Mouse (Mus musculus): ENCODE measurements around the gene Sfrp5. TPM values are rescaled to one million over a fixed set of nuclear protein-coding genes. Genes with fewer than 3 reads are reported as not detected.

Gene Sfrp5
- polyA plus RNA-seq (2012; rRNA removed), result 6.6 and 7.4 TPM in 2 replicates

DNA sequence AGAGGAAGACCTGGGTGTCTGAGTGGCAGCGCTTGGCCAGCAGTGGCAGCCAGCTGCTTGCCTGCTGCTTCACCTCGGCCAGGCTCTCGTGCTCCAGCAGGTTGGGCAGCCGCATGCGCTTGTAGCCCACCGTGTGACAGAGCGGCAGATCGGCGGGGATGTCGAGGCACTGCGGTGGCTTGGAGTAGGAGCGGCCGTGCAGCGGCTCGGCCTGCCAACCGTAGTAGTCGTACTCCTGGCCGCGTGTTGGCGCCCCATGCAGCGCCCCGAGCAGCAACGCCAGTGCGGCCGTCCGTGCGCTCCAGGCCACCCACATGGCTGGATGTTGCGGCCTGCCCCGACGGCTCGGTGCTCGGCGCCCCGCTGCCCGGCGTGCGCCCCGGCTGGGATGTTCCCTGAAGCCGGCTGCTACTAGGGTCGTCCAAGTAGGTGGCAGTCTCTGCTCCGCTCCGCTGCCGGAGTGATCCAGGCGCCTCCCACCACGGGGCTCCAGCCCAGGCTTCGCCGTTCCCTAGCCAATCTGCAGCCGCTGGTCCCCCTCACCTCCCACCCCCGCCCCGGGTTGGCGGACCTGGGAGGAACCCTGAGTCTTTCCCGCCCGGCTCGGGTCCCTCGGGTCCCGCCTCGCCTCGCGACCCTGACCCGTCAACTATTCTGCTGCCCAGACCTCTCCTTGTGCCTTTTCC lies at the start of gene Sfrp5:
Gene Sfrp5, minus strand, starts transcription at position 557 of the 686 bp plus-strand sequence.

DNA sequence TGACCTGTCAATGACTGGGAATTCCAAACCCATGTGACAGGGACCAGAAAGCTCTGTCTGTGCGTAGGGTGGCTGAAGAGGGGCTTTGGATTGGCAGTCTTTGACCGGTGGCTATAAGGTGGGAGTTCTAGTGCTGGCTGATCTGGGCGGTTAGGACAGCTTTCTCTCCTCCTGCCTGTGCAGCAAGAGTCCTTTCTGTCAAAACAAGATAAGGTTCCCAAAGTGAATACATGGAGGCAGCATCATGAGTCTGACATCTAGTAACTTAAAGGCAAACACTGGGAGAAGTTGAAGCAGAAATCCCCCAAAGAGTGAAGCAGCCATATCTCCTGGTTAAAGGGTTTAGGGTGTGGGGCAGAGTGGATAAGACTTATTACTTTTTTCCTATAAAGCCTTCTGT lies 45.5 kb upstream of the Sfrp5 start, which contains the start of gene Golga7b:
Gene Golga7b, plus strand, starts transcription at position 56 of the 400 bp plus-strand sequence.

GRCm38 (mm10) chr19:42163764-42164163 lies 38.3 kb downstream of the Sfrp5 start, which contains the start of gene Zfyve27:
Zfyve27 (plus strand) TSS chr19:42163951.

Other genes starting within 250 kb of the Sfrp5 start
- 45.4 and 48.2 TPM in 2 replicates for gene Mms19, start 221.1 kb downstream of the Sfrp5 start, polyA plus RNA-seq (2012; rRNA removed)
- gene Ubtd1, start 220.5 kb downstream of the Sfrp5 start, polyA plus RNA-seq (2012; rRNA removed), result 19.7 and 20.1 TPM in 2 replicates
- gene Ankrd2, start 166.3 kb downstream of the Sfrp5 start, polyA plus RNA-seq (2012; rRNA removed), result 0.17 and 0.21 TPM in 2 replicates
- gene Hoga1, start 156.6 kb downstream of the Sfrp5 start, polyA plus RNA-seq (2012; rRNA removed), result 6.0 and 7.8 TPM in 2 replicates
- gene 4933411K16Rik, start 150.0 kb downstream of the Sfrp5 start, polyA plus RNA-seq (2012; rRNA removed), result 0.23 and 0.31 TPM in 2 replicates
- gene Morn4, start 115.9 kb downstream of the Sfrp5 start, polyA plus RNA-seq (2012; rRNA removed), result 3.4 and 3.5 TPM in 2 replicates
- gene Pi4k2a, start 111.8 kb downstream of the Sfrp5 start, polyA plus RNA-seq (2012; rRNA removed), result 26.1 and 34.8 TPM in 2 replicates
- gene Avpi1, start 73.2 kb downstream of the Sfrp5 start, polyA plus RNA-seq (2012; rRNA removed), result 17.5 and 18.3 TPM in 2 replicates
- gene Marveld1, start 54.9 kb downstream of the Sfrp5 start, polyA plus RNA-seq (2012; rRNA removed), result 120 and 135 TPM in 2 replicates
- gene Zfyve27, start 38.3 kb downstream of the Sfrp5 start, polyA plus RNA-seq (2012; rRNA removed), result 41.8 and 42.8 TPM in 2 replicates
- 1.3 and 1.4 TPM in 2 replicates for gene Golga7b, start 45.3 kb upstream of the Sfrp5 start, polyA plus RNA-seq (2012; rRNA removed)
- gene Crtac1, start 229.5 kb upstream of the Sfrp5 start, polyA plus RNA-seq (2012; rRNA removed), result 1.9 and 2.1 TPM in 2 replicates

Data from colon, adult 2 months (tissue).